Mouse (Mus musculus) CH12.LX (cell line): ENCODE measurements around the gene 4921524J17Rik. TPM values are rescaled to one million over a fixed set of nuclear protein-coding genes. Genes with fewer than 3 reads are reported as not detected.

ENCODE experiments used
- DNase-seq: peaks from one replicate; pipeline ENCODE4 v3.0.0-alpha.2; 2013; ENCODE audit errors: extremely low read depth
- H3K27ac ChIP-seq: 2 replicates; pipeline ENCODE4 v1.5.1; 2012; ENCODE audit warnings: low read depth, mild to moderate bottlenecking, control low read depth, moderate library complexity; ENCODE audit not compliant: insufficient read depth
- H3K27me3 ChIP-seq: replicated peaks from 2 replicates; pipeline ENCODE3; 2012; ENCODE audit warnings: inconsistent platforms
- H3K36me3 ChIP-seq, 2 experiments: replicated peaks in 1 of 2; 2 replicates each; pipeline versions ENCODE3 to v1.6.1; 2012; ENCODE audit warnings: inconsistent platforms in 1 of 2, low read length in 1 of 2, mild to moderate bottlenecking in 1 of 2, mixed read lengths in 1 of 2, moderate library complexity in 1 of 2; ENCODE audit not compliant: control insufficient read depth in 1 of 2, insufficient read depth in 1 of 2
- H3K4me1 ChIP-seq, 2 experiments: 2 replicates each; pipeline ENCODE4 v1.6.1; 2012; ENCODE audit warnings: inconsistent platforms in 1 of 2, moderate library complexity in 1 of 2; ENCODE audit not compliant: insufficient read depth in 2 of 2, control insufficient read depth in 1 of 2
- H3K4me2 ChIP-seq: 2 replicates; pipeline ENCODE4 v1.6.1; 2012; ENCODE audit warnings: low read depth, mild to moderate bottlenecking, control low read depth; ENCODE audit not compliant: poor library complexity, insufficient read depth, severe bottlenecking
- H3K4me3 ChIP-seq, 3 experiments: fragments of 150-350 bp in 1 of 3; sonication (generic) in 1 of 3; replicated peaks in 1 of 3; 2 replicates each; pipeline versions ENCODE3 to v1.5.1; 2011 to 2012; ENCODE audit warnings: low read depth in 2 of 3, low read length in 2 of 3, mild to moderate bottlenecking in 2 of 3, moderate library complexity in 2 of 3, control low read depth in 1 of 3, improper control_type of control experiment in 1 of 3, inconsistent platforms in 1 of 3, mixed read lengths in 1 of 3; ENCODE audit not compliant: poor library complexity in 1 of 3
- H3K79me2 ChIP-seq: replicated peaks from 2 replicates; pipeline ENCODE4 v1.6.1; 2012; ENCODE audit warnings: mild to moderate bottlenecking, moderate library complexity; ENCODE audit not compliant: control insufficient read depth, poor library complexity, insufficient read depth, severe bottlenecking; ENCODE audit errors: extremely low read depth
- H3K9ac ChIP-seq: 2 replicates; pipeline ENCODE4 v1.6.1; 2012; ENCODE audit warnings: low read depth, mild to moderate bottlenecking, control low read depth, moderate library complexity; ENCODE audit not compliant: insufficient read depth
- H3K9me3 ChIP-seq: replicated peaks from 2 replicates; pipeline ENCODE3; 2012; ENCODE audit warnings: low read length, inconsistent platforms, mixed read lengths
- CHD1 ChIP-seq: IDR thresholded peaks from 2 replicates; pipeline ENCODE4 v1.6.1; 2012; ENCODE audit warnings: low read depth, low read length, improper control_type of control experiment, inconsistent platforms
- CHD2 ChIP-seq: IDR thresholded peaks from 2 replicates; pipeline ENCODE4 v1.6.1; 2011; ENCODE audit warnings: low read length, improper control_type of control experiment
- CTCF ChIP-seq, 2 experiments: IDR thresholded peaks in 1 of 2; conservative IDR thresholded peaks in 1 of 2; 2 replicates each; pipeline ENCODE4 v1.5.1; 2011 to 2012; ENCODE audit warnings: low read depth in 2 of 2, low read length in 2 of 2, improper control_type of control experiment in 1 of 2, inconsistent platforms in 1 of 2, mild to moderate bottlenecking in 1 of 2, moderate library complexity in 1 of 2
- E2F4 ChIP-seq: IDR thresholded peaks from 2 replicates; pipeline ENCODE4 v1.6.1; 2011; ENCODE audit warnings: low read depth, low read length, improper control_type of control experiment; ENCODE audit not compliant: insufficient replicate concordance
- ELF1 ChIP-seq: IDR thresholded peaks from 2 replicates; pipeline ENCODE4 v1.6.1; 2014; ENCODE audit warnings: low read depth, mild to moderate bottlenecking, inconsistent platforms, low read length, improper control_type of control experiment
- EP300 ChIP-seq: IDR thresholded peaks from 2 replicates; pipeline ENCODE4 v1.6.1; 2011; ENCODE audit warnings: low read length, improper control_type of control experiment
- ETS1 ChIP-seq: conservative IDR thresholded peaks from 2 replicates; pipeline ENCODE4 v1.6.1; 2012; ENCODE audit warnings: low read depth, mild to moderate bottlenecking, inconsistent platforms, low read length, improper control_type of control experiment, moderate library complexity
- GABPA ChIP-seq: IDR thresholded peaks from 2 replicates; pipeline ENCODE4 v1.6.1; 2012; ENCODE audit warnings: low read depth, low read length, improper control_type of control experiment, inconsistent platforms; ENCODE audit not compliant: insufficient replicate concordance
- JUN ChIP-seq: IDR thresholded peaks from 2 replicates; pipeline ENCODE4 v1.6.1; 2011; ENCODE audit warnings: low read depth, mild to moderate bottlenecking, low read length, improper control_type of control experiment, moderate library complexity; ENCODE audit not compliant: insufficient read depth
- KAT2A ChIP-seq: IDR thresholded peaks from 2 replicates; pipeline ENCODE4 v1.6.1; 2012; ENCODE audit warnings: low read length, improper control_type of control experiment, inconsistent platforms; ENCODE audit not compliant: insufficient replicate concordance
- MAX ChIP-seq: IDR thresholded peaks from 2 replicates; pipeline ENCODE4 v1.6.1; 2011; ENCODE audit warnings: low read length, improper control_type of control experiment
- MAZ ChIP-seq: IDR thresholded peaks from 2 replicates; pipeline ENCODE4 v1.6.1; 2012; ENCODE audit warnings: low read depth, mild to moderate bottlenecking, inconsistent platforms, low read length, improper control_type of control experiment, moderate library complexity
- MYC ChIP-seq: IDR thresholded peaks from 2 replicates; pipeline ENCODE4 v1.6.1; 2011; ENCODE audit warnings: low read depth, mild to moderate bottlenecking, improper control_type of control experiment, low read length
- NELFE ChIP-seq: IDR thresholded peaks from 2 replicates; pipeline ENCODE4 v1.6.1; 2011; ENCODE audit warnings: low read depth, low read length, improper control_type of control experiment
- SIN3A ChIP-seq: IDR thresholded peaks from 2 replicates; pipeline ENCODE4 v1.6.1; 2012; ENCODE audit warnings: low read length, improper control_type of control experiment, inconsistent platforms
- TCF12 ChIP-seq: IDR thresholded peaks from 2 replicates; pipeline ENCODE4 v1.6.1; 2014; ENCODE audit warnings: low read depth, mild to moderate bottlenecking, inconsistent platforms, low read length, improper control_type of control experiment
- UBTF ChIP-seq: IDR thresholded peaks from 2 replicates; pipeline ENCODE4 v1.6.1; 2012; ENCODE audit warnings: low read depth, mild to moderate bottlenecking, inconsistent platforms, low read length, improper control_type of control experiment, moderate library complexity
- ZC3H11A ChIP-seq: IDR thresholded peaks from 2 replicates; pipeline ENCODE4 v1.6.1; 2012; ENCODE audit warnings: low read depth, mild to moderate bottlenecking, inconsistent platforms, low read length, improper control_type of control experiment
- ZKSCAN1 ChIP-seq: IDR thresholded peaks from 2 replicates; pipeline ENCODE4 v1.6.1; 2012; ENCODE audit warnings: low read depth, inconsistent platforms, low read length, improper control_type of control experiment, borderline replicate concordance
- ZMIZ1 ChIP-seq: IDR thresholded peaks from 2 replicates; pipeline ENCODE4 v1.6.1; 2012; ENCODE audit warnings: low read depth, mild to moderate bottlenecking, inconsistent platforms, low read length, improper control_type of control experiment
- dilution Hi-C: fragments of 300-500 bp; cut with MboI; formaldehyde crosslinking; loops from 2 replicates; pipeline ENCODE4 v1.14.3; 2020; ENCODE audit warnings: low sequenced_read_pairs; ENCODE audit not compliant: extremely low pct_unique_long_range_greater_than_20kb, extremely low pct_ligation_motif_present
- in situ Hi-C: fragments of 300-500 bp; cut with MboI; formaldehyde crosslinking; loops from 3 replicates; pipeline ENCODE4 v1.14.3; 2019; ENCODE audit warnings: low sequenced_read_pairs, low pct_ligation_motif_present, low pct_unique_long_range_greater_than_20kb, mixed read lengths
- polyA plus RNA-seq: library from polyadenylated mRNA; unstranded; fragments of >175 nt; gene quantifications from 2 replicates; pipeline ENCODE4 v1.2.1, GENCODE M21; 2012; ENCODE audit warnings: low read depth; ENCODE audit not compliant: insufficient read length
- total RNA-seq, 2 experiments: library from RNA; depleted of rRNA; stranded (reverse); fragments of 300-350 nt in 1 of 2; fragments of >200 nt in 1 of 2; gene quantifications; 2 replicates each; pipeline ENCODE4 v1.2.3; 2012 to 2014

4921524J17Rik gene
- total and polyA plus RNA-seq, 3 experiments, result 10.3 to 28.8 (median 25.1) TPM

- Histone ChIP-seq H3K9me3 (peaks cover 5% of the 10 kb centered on the region), H3K4me1 (peaks cover 2 to 6% of the 10 kb centered on the region in 2 experiments; a peak in 1 of 4 replicates), H3K27me3 (no peaks in the 10 kb centered on the region), H3K4me2 (no peak overlapping the region)
- dilution Hi-C loops, result no loop called here
- no peak for TF ChIP-seq ZMIZ1
- TF ChIP-seq E2F4, result no peak
- TF ChIP-seq KAT2A, result no peak
- no peak for TF ChIP-seq MAZ
- no peak for TF ChIP-seq MAX
- TF ChIP-seq EP300, result no peak
- no peak for TF ChIP-seq GABPA
- TF ChIP-seq CHD2, result no peak
- TF ChIP-seq ZC3H11A, result no peak
- no peak for TF ChIP-seq ETS1
- no peak for TF ChIP-seq MYC
- no peak for TF ChIP-seq ZKSCAN1
- no peak for TF ChIP-seq UBTF
- TF ChIP-seq ELF1, result no peak
- TF ChIP-seq, all 38 proteins: peak for 0
- DNase-seq, result no peak
- Histone ChIP-seq H3K4me3 (no peak overlapping the region), H3K79me2 (no peaks in the 10 kb centered on the region), H3K27ac (no peak overlapping the region), H3K36me3 (no peaks in the 10 kb centered on the region), H3K9ac (no peak overlapping the region)
- in situ Hi-C loops, result no loop called here
These were observed 11.5 kb upstream of the 4921524J17Rik start for GRCm38 (mm10) chr8:85444092-85444491.

DNA sequence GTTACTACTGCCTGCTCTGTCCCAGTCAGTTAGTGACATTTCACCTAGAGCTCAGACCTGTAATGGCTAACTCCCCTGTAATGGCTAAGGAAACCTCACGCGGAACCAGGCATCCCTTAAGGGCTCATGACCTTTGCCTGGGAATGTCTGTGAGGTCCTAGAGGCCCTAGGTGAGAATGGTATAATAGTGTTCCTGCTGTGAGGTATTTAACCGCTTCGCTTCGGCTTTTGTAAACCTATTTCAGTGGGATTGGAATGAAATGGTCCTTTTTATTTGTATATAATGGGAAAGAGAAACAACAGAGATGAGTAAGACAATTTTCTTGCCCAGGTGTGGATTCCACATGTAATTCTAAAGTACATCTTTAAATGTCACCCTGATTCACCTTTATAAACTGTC lies 8.9 kb upstream of the 4921524J17Rik start:
- TF ChIP-seq CHD1 (no peak), CTCF (conservative IDR thresholded peaks at IDR 0.05 in 1 of 2, IDR thresholded peaks at IDR 0.05 in 1 of 2; ENCODE audit: low read depth in 2 of 2, low read length in 2 of 2) (no peak), TCF12 (no peak), NELFE (no peak), JUN (no peak), SIN3A (no peak)
- dilution Hi-C loops (no loop called here), in situ Hi-C loops (no loop called here)
- H3K27ac ChIP-seq, result no peak overlapping the region
- H3K27me3 ChIP-seq, result no peaks in the 10 kb centered on the region
- H3K36me3 ChIP-seq, result no peaks in the 10 kb centered on the region
- H3K79me2 ChIP-seq, result no peaks in the 10 kb centered on the region
- H3K4me2 ChIP-seq, result no peak overlapping the region
- H3K4me1 ChIP-seq, result 0 out of 4 replicates have a peak, but pooled peaks cover 0 to 2% of the 10 kb centered on the region in 2 experiments
- no peak for DNase-seq
- peaks cover 5% of the 10 kb centered on the region for H3K9me3 ChIP-seq
- H3K4me3 ChIP-seq, result no peak overlapping the region
- no peak overlapping the region for H3K9ac ChIP-seq
